Mouse (Mus musculus): ENCODE data around the gene Neurog2.

The Neurog2 gene

DNA sequence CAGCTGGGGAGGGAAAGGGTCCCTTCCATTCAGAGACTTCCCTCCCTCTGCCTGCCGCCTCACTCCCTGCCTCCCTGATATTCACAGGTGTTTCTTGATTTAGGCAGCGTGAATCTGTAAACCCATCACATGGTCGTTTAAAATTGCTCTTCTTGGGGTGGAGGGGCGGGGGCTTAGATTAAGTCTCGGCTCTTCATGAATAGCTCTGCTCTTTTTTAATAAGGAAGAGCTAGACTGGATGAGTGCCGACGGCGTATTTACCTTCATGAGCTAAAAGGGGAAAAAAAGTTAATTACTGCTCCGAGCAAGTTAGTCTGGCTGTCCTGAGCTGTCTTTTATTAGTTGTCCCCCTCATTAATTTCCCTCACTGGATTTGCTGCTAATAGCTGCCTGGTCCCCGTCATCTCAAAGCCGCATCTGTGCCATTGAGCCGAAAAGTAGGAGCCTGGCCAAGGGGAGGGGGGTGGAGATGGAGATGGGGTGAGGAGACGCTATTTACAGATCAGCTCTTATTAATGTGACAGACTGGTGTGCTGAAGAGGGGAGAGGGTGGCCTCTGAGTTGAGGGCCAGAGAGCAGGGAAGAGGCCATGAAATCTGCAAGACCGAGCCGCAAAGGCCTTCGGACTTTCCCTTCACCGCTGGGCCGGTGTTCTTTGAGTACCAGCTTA lies 13.4 kb downstream of the Neurog2 start:
- no peak for DNase-seq (ENCODE audit: low spot score)

DNA sequence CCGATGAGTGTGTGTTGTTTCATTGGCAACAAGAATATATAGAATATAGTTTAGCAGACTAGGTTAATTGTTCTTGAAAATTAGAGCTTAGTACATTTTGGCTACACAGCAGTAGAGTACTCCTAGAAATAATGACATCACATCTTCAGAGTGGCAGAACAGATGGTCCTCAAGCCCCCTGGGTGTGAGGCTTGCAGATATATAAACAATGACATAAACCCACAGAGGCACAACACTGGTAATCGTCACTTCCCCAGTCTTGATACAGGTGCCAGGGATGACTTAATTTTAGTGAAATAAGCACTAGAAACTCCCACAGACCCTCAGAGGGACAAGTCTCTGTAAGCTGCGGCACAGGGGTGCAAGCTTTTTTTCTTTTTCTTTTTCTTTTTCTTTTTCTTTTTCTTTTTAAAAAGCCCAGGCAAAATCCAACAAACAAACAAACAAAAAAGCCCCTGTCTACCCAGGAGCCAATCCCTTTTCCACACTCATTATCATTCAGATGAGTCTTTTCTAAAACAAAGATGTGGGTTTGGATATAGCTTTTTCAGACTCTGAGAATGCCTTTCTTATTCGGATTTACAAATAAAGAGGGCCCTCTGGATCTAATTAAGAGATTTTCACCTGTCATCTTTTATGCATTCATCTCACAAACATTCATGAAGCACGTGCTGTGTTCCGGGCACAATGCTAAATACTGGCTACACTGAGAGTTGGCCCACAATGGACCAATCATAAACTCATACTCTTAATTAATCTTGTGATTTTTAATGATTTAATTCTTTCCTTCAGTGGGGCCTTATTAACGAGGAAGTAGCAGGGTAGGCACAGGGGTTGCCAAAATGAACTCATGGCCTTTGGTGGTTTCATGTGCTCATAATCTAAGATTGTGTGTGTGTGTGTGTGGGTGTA lies 19.1 kb downstream of the Neurog2 start:
- no peak for DNase-seq (ENCODE audit: low spot score)

DNA sequence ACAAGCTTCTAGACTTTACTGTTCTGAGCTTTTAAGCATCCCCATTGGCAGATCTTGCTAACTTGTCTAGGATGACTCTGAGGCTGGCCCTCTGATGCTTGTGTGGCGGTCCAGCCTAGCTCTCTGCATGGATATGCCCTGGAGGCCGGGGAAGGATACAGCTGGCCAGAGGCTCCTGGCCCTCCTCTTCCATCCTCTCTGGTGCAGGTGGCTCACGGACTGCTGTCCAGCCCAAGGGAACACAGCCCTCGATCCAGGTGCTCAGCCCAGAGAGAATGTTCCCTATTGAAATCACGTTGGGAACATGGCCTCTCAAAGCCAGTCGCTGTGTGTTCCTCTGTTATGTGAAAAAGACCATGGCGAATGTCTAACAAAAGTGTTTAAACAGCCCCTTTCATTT lies 27.8 kb downstream of the Neurog2 start:
- no peak for DNase-seq (ENCODE audit: low spot score)

DNA sequence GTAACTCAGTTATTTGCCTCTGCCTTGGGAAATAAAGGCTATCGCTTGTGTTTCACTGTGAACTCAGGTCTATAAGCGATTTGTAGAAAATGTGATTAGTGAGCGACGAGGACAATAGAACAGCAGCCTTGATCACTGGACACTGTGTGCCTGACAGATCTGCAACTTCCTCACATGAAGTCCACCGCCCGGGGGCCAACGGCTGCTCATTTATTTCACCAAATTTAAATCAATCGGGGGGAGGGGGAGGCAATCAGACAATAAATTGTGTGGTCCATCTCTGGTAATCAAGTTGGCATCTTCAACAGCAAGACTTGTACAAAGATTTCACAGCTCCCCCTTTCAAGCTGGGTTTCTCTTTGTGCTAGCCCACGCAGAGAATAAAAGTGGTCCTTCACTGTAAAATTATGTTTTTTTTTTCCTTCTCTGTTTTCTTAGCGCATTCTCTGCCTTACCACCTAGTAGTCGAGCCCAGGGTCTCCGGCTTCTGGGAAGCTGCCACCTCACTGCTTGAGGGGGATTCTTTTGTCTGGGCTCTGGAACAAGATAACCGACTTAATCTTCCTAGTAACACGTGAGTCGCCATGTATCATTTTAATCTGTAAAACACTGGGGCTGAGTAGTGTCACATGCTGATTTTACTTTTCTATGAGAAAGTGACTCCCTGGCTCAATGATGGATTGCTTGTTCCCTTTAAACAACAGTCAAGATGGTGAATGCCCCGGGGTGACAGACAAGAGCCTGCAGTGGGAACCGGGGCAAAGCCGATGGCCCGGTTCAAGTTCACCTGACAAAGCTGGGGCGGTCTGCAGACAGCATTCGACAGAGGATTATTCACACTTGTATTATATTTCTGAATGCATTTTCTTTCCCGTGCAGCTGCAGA lies 29.0 kb downstream of the Neurog2 start:
- DNase-seq (ENCODE audit: low spot score): no peak

DNA sequence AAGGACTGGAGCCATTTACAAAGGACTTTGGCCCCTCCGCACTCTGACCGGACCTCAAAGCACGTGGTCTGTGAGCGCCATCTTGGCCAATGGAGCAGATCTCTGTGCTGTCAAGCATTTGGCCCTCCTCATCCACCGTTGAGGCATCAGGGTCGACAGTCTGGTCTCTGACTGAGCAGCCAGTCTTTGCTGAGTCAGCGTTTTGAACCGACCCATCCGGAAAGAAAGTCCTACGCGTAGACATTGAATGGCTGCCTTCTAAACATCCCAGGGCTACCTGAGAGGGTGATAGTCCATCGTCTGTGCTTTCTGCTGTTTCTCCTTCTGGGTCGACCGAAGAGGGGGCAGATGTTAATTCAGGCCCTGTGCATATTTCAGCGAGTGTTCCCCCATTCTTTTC lies 46.8 kb downstream of the Neurog2 start:
- no peak for DNase-seq (ENCODE audit: low spot score)
